Mouse (Mus musculus) brain, embryonic 18.5 days (tissue): ENCODE data around the gene Snx27.

Source experiments
- DNase-seq: peaks from one replicate; pipeline ENCODE4 v3.0.0-alpha.2; 2012; ENCODE audit warnings: low read depth, low spot score

Gene Snx27

GRCm38 (mm10) chr3:94477444-94477843, 105.1 kb downstream of the Snx27 start:
- DNase-seq, result no peak

- DNase-seq, result no peak
These were observed 106.0 kb downstream of the Snx27 start for GRCm38 (mm10) chr3:94476301-94477035.

GRCm38 (mm10) chr3:94473567-94474232, 108.8 kb downstream of the Snx27 start:
- DNase-seq, result no peak

- no peak for DNase-seq
These were observed 109.4 kb downstream of the Snx27 start for GRCm38 (mm10) chr3:94473115-94473505.

GRCm38 (mm10) chr3:94472447-94473114, 109.9 kb downstream of the Snx27 start:
- no peak for DNase-seq

GRCm38 (mm10) chr3:94468931-94469330, 113.6 kb downstream of the Snx27 start:
- no peak for DNase-seq

- peak; percentile 74 for DNase-seq
These were observed 116.7 kb downstream of the Snx27 start for GRCm38 (mm10) chr3:94465632-94466430.

GRCm38 (mm10) chr3:94463926-94464578, 118.5 kb downstream of the Snx27 start:
- no peak for DNase-seq

- no peak for DNase-seq
These were observed 122.7 kb downstream of the Snx27 start for GRCm38 (mm10) chr3:94459834-94460233.

- no peak for DNase-seq
These were observed 125.5 kb downstream of the Snx27 start for GRCm38 (mm10) chr3:94457055-94457454.

GRCm38 (mm10) chr3:94456529-94457000, 126.0 kb downstream of the Snx27 start:
- peak; percentile 85 for DNase-seq

- DNase-seq, result no peak
These were observed 133.1 kb downstream of the Snx27 start for GRCm38 (mm10) chr3:94449377-94449776.
